Mouse (Mus musculus) central nervous system, embryonic 18 days (tissue): ENCODE data around the gene Sgpp2. TPM values are rescaled to one million over a fixed set of nuclear protein-coding genes. Genes with fewer than 3 reads are reported as not detected.

Experiments
- polyA plus RNA-seq: library from polyadenylated mRNA; depleted of rRNA; stranded (reverse); fragments of >200 nt; gene quantifications from 2 replicates; pipeline ENCODE4 v1.2.3, GENCODE M21; 2012; rRNA removed

The Sgpp2 gene
- polyA plus RNA-seq = 1.2 and 2.4 TPM in 2 replicates

GRCm38 (mm10) chr1:78310021-78310752 is at the start of gene Sgpp2:
Gene Sgpp2, plus strand, starts transcription at chr1:78310345.

Other genes with a start within 250 kb of the Sgpp2 start
- 1.0 and 2.3 TPM in 2 replicates for gene Pax3, start 113.2 kb upstream of the Sgpp2 start, polyA plus RNA-seq
- gene Farsb, start 178.6 kb downstream of the Sgpp2 start, polyA plus RNA-seq = 79.6 and 82.9 TPM in 2 replicates
- 0.63 and 0.79 TPM in 2 replicates for gene Mogat1, start 200.6 kb downstream of the Sgpp2 start, polyA plus RNA-seq
- 1.2 and 1.5 TPM in 2 replicates for gene BC035947, start 201.8 kb downstream of the Sgpp2 start, polyA plus RNA-seq